ENCODE assay signal across 8 mouse cellular contexts in genomic region chr5:51853456-51854124, GRCm38 (mm10).
DNase-seq lines count a peak whose midpoint lies in the region; ATAC-seq lines count a peak whose summit lies in the region.
"Had no signal": no experiment of that assay in that cellular context is flagged by ENCODE, and none has a peak within 500 bp of the region (broad histone marks: within the 10 kb centered on the region; RNA-seq: fewer than 3 reads in every experiment).

No protein-coding gene starts in this region.

- H3K9ac ChIP-seq in kidney, embryonic 15.5 days = no peak overlapping the region
- no peak overlapping the region for H3K9ac ChIP-seq in neural tube, embryonic 15.5 days (replicated peaks)
- H3K9ac ChIP-seq: midbrain, embryonic 13.5 days had no signal

- no peaks in the 10 kb centered on the region for H3K36me3 ChIP-seq in kidney, embryonic 15.5 days
- H3K36me3 ChIP-seq in neural tube, embryonic 15.5 days = no peaks in the 10 kb centered on the region
- H3K36me3 ChIP-seq: midbrain, embryonic 13.5 days had no signal

- no peak overlapping the region for H3K27ac ChIP-seq in kidney, embryonic 15.5 days
- H3K27ac ChIP-seq in neural tube, embryonic 15.5 days (replicated peaks) = no peak overlapping the region
- H3K27ac ChIP-seq: midbrain, embryonic 13.5 days had no signal

- no peak for DNase-seq in kidney, postnatal 4 days
- DNase-seq in embryo, embryonic 10.5 days (ENCODE audit: low spot score) = no peak
- DNase-seq in cerebellum, adult 9-11 months = no peak

- ATAC-seq in kidney, embryonic 15.5 days (replicated peaks; ENCODE audit: low FRiP score) = no peak
- peak; percentile 43 for ATAC-seq in activated CD4-positive, CD25-positive, alpha-beta regulatory T cell, adult 4 months
- ATAC-seq in granulocyte monocyte progenitor cell, adult 5-6 weeks (replicated peaks; ENCODE audit: poor library complexity, severe bottlenecking) = peak; percentile 70
- peak; percentile 59; the same call in 1 of the 2 replicates for ATAC-seq in neural tube, embryonic 15.5 days (ENCODE audit: low FRiP score)
- ATAC-seq: midbrain, embryonic 13.5 days had no signal

- no peaks in the 10 kb centered on the region for H3K9me3 ChIP-seq in kidney, embryonic 15.5 days (replicated peaks)
- no peaks in the 10 kb centered on the region for H3K9me3 ChIP-seq in neural tube, embryonic 15.5 days (replicated peaks)
- H3K9me3 ChIP-seq: midbrain, embryonic 13.5 days had no signal

- peak overlapping the region; percentile 18; the same call in 1 of the 2 replicates for H3K4me3 ChIP-seq in kidney, embryonic 15.5 days (replicated peaks)
- 0 out of 2 replicates have a peak overlapping the region, but pooled peaks have one; percentile 8 for H3K4me3 ChIP-seq in neural tube, embryonic 15.5 days (replicated peaks)
- H3K4me3 ChIP-seq: midbrain, embryonic 13.5 days had no signal

- 0 out of 2 replicates have a peak, but pooled peaks cover 2% of the 10 kb centered on the region for H3K4me1 ChIP-seq in kidney, embryonic 15.5 days
- H3K4me1 ChIP-seq in neural tube, embryonic 15.5 days = 0 out of 2 replicates have a peak, but pooled peaks cover 5% of the 10 kb centered on the region
- H3K4me1 ChIP-seq: midbrain, embryonic 13.5 days had no signal

- peak overlapping the region; percentile 23; the same call in 1 of the 2 replicates for H3K4me2 ChIP-seq in kidney, embryonic 15.5 days
- H3K4me2 ChIP-seq in neural tube, embryonic 15.5 days = peak overlapping the region; percentile 20
- H3K4me2 ChIP-seq: midbrain, embryonic 13.5 days had no signal

- WGBS in kidney, embryonic 15.5 days = 56% methylated on average over 9 of the region's 9 CpGs
- WGBS in neural tube, embryonic 15.5 days = 45% methylated on average over 9 of the region's 9 CpGs

- no peaks in the 10 kb centered on the region for H3K27me3 ChIP-seq in kidney, embryonic 15.5 days
- no peaks in the 10 kb centered on the region for H3K27me3 ChIP-seq in neural tube, embryonic 15.5 days (replicated peaks)
- H3K27me3 ChIP-seq: midbrain, embryonic 13.5 days had no signal
